Mouse (Mus musculus) small intestine, adult 2 months (tissue): ENCODE measurements around the gene Tpm4.

Experiments
- CTCF ChIP-seq: fragments of 200-500 bp; IDR thresholded peaks from 2 replicates; pipeline ENCODE4 v1.5.1; 2012; ENCODE audit warnings: low read depth, mild to moderate bottlenecking, control low read depth, inconsistent platforms, low read length, moderate library complexity, mixed read lengths; ENCODE audit not compliant: insufficient replicate concordance, insufficient read length; ENCODE audit errors: extremely low read depth
- POLR2A ChIP-seq: fragments of 200-500 bp; IDR thresholded peaks from 2 replicates; pipeline ENCODE4 v1.6.1; 2012; ENCODE audit warnings: low read depth, mild to moderate bottlenecking, control low read depth, inconsistent platforms, low read length, moderate library complexity

- TF ChIP-seq CTCF, result peak; percentile 8; the same call in 1 of the 2 replicates
- TF ChIP-seq POLR2A, result no peak
Observed at GRCm38 (mm10) chr8:72112486-72112885, 22.3 kb upstream of the Tpm4 start.
